Mouse (Mus musculus) olfactory bulb, adult 2 months (tissue): ENCODE data around the gene Kmt5c.

ENCODE experiments used
- CTCF ChIP-seq: fragments of 200-500 bp; IDR thresholded peaks from 2 replicates; pipeline ENCODE4 v1.5.1; 2012; ENCODE audit warnings: low read depth, mild to moderate bottlenecking, low read length, moderate library complexity; ENCODE audit not compliant: insufficient read depth
- POLR2A ChIP-seq: fragments of 200-500 bp; IDR thresholded peaks from 2 replicates; pipeline ENCODE4 v1.6.1; 2012; ENCODE audit warnings: mild to moderate bottlenecking, low read depth, low read length, moderate library complexity; ENCODE audit not compliant: insufficient read depth

- no peak for TF ChIP-seq CTCF
- no peak for TF ChIP-seq POLR2A
These were observed 46.9 kb upstream of the Kmt5c start for GRCm38 (mm10) chr7:4693004-4693403.
